Mouse (Mus musculus) bone marrow, adult 2 months (tissue): ENCODE data around the gene Itga4.

ENCODE experiments used
- CTCF ChIP-seq: fragments of 200-500 bp; IDR thresholded peaks from 2 replicates; pipeline ENCODE4 v1.5.1; 2011; ENCODE audit warnings: low read length, control low read depth; ENCODE audit not compliant: control insufficient read depth, insufficient read depth
- POLR2A ChIP-seq: fragments of 200-500 bp; IDR thresholded peaks from 2 replicates; pipeline ENCODE4 v1.6.1; 2011; ENCODE audit warnings: low read depth, mild to moderate bottlenecking, control low read depth, low read length, borderline replicate concordance; ENCODE audit not compliant: control insufficient read depth

- TF ChIP-seq CTCF (no peak), POLR2A (no peak)
Measured at GRCm38 (mm10) chr2:79257411-79257810, 2.2 kb downstream of the Itga4 start.
